Mouse (Mus musculus) T-cell, adult 2 months (primary cell): ENCODE data around the gene Cdk5r2.
A peak's percentile ranks its signal among the peaks of the same experiment; 100 is the strongest.

Source experiments
- DNase-seq: peaks from one replicate; pipeline ENCODE4 v3.0.0; 2022; ENCODE audit warnings: low spot score

Cdk5r2 gene

DNA sequence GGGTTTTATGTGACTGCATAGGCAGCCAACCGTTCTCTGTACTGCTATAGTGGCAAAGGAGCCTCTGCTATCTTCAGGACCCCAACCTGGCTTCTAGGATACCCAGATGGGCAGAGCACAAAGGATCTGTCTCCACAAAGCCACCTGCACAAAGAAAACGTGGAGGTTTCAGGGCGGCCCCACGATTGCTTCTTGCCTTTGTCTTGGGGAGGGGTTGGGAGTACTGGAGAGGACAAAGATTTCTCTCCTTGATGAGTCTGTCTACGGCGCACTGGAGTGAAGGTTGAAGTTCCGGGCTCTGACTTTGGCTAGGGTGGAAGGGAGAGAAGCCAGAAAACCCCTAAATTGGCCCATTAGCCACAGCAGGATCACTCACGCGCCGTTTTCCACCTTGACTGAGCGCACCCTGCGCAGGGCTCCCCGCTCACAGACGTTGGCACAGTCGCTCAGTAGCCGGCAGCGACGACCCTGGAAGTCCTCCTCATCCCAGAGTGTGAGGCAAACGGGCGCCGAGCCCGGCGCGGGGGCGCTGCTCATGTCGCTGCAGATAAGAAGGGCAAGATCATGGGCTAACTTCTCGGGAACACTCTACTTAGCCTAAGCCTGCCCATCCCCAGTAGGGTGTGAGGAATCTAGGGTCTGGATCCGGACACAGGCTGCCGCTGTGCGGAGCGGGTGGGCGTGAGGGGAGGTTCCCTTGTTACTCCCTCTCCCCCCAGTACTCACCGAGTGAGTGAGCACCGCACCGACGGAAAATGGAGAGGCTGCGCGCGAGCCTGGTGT is 37.8 kb downstream of the Cdk5r2 start:
- DNase-seq, result no peak

DNA sequence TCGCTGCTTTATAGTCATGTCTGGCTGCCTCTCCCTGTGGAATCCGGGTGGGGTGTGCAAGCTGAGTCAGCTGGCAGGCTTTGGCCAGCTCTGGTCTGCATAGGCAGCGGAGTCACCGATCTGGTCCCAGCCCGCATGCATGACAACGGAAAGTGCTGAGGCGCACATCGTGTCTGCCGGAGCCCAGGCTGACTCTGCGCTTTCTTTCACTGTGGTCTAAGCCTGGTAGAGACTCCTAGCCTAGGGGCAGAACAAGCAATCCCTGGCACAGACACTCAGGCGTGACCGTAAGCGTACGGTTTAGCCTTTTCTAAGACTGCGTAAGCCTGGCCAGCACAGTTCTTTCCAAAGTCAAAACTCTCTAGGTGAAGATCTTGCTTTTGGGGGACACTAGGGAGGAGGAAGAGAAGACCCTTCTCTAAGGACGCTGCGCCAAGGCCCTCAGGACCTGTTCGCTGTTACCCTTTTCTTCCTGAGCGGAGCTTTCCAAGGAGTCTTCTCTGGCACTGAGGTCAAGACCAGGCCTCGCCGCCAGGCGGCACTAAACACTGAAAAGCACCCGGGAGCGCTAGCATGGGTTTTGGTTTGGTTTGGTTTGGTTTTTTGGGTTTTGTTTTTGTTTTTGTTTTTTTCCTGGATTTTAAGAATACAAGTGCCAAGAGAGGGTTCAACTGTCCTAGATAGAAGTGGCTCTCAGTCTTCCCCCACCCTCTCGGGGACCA is 38.6 kb downstream of the Cdk5r2 start, which contains the start of gene Cryba2:
Gene Cryba2, minus strand, starts transcription at position 10 of the 722 bp plus-strand sequence.
- no peak for DNase-seq

DNA sequence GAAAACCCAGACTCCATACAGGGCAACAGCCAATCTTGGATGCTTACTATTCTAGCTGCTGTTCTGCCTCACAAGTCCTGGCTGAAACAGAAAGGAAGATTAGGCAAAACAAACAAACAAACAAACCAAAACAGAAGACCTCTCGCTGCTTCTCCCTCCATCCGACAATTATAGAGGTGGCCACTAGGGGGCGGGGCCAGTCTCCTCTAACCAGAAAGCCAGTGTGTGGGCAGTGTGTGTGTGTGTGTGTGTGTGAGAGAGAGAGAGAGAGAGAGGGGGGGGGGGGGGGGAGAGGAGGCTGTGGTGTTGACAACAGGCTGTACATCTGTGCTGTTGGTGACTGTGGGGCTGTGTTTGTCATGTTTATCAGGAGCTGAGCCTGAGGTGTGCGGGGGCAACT is 40.2 kb downstream of the Cdk5r2 start:
- DNase-seq, result peak; percentile 20

DNA sequence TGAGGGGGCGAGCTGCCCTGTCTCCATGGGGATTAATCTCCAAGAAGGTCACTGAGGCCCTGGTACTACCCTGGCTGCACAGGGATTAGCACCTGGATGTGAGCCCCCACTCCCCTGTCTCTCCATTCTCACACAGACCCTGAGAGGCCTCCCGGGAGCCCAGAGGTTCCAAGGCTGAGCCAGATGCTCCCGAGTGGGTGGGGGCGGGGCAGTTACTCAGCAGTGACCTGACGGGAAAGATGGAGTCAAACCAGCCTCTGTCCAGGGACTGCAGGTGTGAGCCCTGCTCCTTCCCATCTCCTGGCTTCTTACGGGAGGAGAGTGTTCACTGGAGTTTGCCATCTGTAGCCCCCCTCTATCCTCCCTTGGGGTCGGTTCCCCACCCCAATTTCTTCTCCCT is 43.2 kb downstream of the Cdk5r2 start:
- no peak for DNase-seq

DNA sequence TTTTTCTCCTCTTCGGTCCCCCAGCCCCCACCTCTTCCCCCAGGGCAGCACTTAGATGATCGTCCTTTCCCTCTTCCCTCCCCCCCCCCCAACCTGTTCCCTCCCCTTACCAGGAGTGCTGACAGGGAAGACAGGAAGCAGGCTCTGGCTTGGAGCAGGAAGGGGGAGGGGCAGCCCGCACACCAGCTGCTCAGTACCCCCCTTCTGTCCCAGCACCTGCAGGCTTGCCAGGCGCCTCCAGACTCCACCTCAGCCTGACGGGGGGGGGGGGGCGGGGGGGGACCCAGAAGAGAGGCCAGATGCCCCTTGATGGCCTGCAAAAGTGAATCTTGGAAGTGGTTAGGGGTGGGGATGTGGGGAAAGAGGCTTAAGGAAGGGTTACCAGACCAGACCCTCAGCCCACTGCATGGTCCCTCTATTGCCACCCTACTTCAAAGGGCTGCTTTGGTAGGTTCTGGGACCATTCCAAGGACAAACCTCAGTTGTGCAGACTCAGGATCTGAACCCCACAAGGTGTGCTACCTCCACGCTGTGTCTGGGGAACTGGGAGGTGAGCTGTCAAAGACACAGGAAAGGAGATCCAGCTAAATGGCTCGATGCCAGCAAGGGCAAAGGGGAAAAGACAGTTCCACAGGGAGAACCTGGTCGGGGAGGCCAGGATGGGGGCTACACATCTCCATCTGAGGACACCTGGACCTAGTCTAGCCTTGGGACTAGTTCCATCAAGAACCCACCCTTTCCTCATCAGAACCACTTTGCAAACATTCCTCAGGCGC is 44.1 kb downstream of the Cdk5r2 start:
- no peak for DNase-seq

DNA sequence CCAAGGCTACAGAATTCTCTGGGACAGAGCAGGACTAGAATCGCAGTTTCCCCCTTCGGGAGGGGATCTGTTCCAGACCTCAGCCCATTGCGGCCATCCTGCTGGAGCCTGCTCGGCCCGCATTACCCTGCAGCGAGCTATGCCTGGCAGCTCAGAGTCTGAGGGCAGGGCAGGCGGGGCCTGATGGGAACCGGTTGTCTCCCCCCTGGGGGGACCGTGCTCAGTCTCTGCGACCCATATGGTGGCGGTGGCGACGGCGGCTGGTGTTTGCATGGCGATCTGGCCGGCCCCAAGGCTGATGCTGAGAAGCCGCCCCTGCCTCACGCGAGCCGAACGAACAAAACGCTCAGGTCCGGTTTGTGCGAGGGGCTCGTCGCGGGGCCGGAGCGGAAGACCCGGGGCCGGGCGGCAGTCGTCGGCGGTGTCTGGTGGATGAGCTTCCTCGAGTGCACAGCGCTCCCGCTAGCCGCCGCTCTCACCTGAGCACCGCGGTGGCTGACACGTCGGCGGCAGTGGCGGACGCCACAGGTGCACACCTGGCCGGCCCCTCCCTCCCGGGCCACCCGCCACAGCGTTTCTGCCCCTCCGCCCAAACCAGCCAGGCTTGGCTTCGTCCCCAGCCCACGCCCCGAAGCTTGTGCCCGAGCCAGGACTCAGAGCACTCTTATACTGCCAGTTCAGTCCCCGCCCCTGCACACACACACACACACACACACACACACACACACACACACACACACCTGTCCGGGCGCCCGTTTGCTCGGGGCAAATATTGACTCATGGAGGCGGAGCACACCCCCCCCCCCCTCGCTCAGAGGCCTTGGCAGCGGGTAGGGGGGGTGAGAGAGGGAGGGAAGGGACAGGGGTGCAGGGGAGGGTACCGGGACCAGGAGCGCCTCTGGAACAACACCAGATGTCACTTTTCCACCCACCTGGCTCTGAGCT is 45.9 kb downstream of the Cdk5r2 start:
- no peak for DNase-seq

DNA sequence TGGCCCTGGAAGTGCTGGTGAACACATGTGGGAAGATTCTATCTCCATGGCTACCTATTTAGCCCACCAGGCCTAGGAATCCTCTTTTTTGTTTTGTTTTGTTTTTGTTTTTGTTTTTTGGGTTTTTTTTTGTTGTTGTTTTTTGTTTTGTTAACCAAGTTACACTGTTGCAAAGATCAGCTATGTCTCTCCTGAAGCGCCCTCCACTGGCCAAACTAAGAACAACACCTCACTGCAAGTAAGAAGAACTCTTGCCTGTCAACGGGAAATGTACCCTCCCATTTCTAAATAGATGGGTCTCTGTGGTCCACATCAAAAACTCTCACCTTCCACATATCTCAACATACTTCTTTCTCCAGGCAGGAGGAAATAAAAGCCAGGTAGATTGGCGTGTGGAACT is 47.0 kb downstream of the Cdk5r2 start:
- peak; percentile 18 for DNase-seq

DNA sequence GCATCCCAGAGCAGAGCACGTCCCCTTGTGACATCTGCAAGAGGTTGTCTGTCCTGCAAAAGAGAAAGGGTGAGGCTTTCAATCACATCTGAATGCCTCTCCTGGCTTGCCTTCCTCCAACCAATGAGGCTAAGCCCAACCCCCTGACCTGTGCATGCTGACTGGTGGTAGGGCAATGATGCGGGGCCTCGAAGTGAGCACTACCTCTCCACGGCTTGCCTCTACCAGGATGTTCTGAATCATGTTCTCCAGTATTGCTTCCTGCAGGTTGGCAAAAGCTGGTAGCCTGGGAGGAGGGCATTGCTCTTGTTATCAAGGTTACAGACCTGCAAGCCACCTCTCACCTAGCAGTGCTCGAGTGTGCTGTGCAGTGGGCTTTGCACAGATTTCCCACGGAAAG is 47.5 kb downstream of the Cdk5r2 start:
- no peak for DNase-seq
